Mouse (Mus musculus) limb, embryonic 10.5 days (tissue): ENCODE results near the gene Scn8a. TPM values are rescaled to one million over a fixed set of nuclear protein-coding genes. Genes with fewer than 3 reads are reported as not detected.

ENCODE experiments used
- polyA plus RNA-seq: library from polyadenylated mRNA; unstranded; fragments of >200 nt; fragmentation: Nextera tagmentation; extraction: Ambion mirVana; gene quantifications from 2 replicates; pipeline ENCODE4 v1.2.1, GENCODE M21; 2016

Gene Scn8a
- polyA plus RNA-seq, 1 experiment from 2014 or later, result 4.3 TPM

Other genes starting within 250 kb of the Scn8a start
- 5.0 and 6.7 TPM in 2 replicates for gene Smagp, start 232.9 kb upstream of the Scn8a start, polyA plus RNA-seq
- 2.6 and 3.5 TPM in 2 replicates for gene Bin2, start 200.3 kb upstream of the Scn8a start, polyA plus RNA-seq
- gene Cela1, start 181.9 kb upstream of the Scn8a start, polyA plus RNA-seq, result 0.74 and 1.7 TPM in 2 replicates
- gene Galnt6, start 140.5 kb upstream of the Scn8a start, polyA plus RNA-seq, result 0.11 and 0.26 TPM in 2 replicates
- gene Slc4a8, start 108.1 kb upstream of the Scn8a start, polyA plus RNA-seq, result 7.1 and 9.7 TPM in 2 replicates
- not detected in 2 replicates for gene Gm47841, start 177.5 kb downstream of the Scn8a start, polyA plus RNA-seq
- 0.98 and 1.9 TPM in 2 replicates for gene Fignl2, start 208.7 kb downstream of the Scn8a start, polyA plus RNA-seq
- not detected in 2 replicates for gene Ankrd33, start 245.9 kb downstream of the Scn8a start, polyA plus RNA-seq